Mouse (Mus musculus): ENCODE results near the gene Slco4a1. TPM values are rescaled to one million over a fixed set of nuclear protein-coding genes. Genes with fewer than 3 reads are reported as not detected.

Slco4a1 gene
- polyA plus RNA-seq, 1 experiment, result 18.6 TPM

GRCm38 (mm10) chr2:180468871-180469270 is 12.8 kb downstream of the Slco4a1 start:
- Histone ChIP-seq H3K27me3 (ENCODE audit: control insufficient read depth, insufficient read depth, low read length) (no peaks in the 10 kb centered on the region), H3K4me3 (replicated peaks; ENCODE audit: insufficient read depth, low read depth, low read length) (no peak overlapping the region), H3K27ac (ENCODE audit: insufficient read depth, low read length) (no peak overlapping the region), H3K4me1 (ENCODE audit: control insufficient read depth, insufficient read depth, low read length) (peaks cover 5% of the 10 kb centered on the region; the same call in 1 of the 2 replicates)
- WGBS, result 93% methylated on average over 8 of the region's 8 CpGs
- DNase-seq, result no peak
- TF ChIP-seq CTCF (IDR thresholded peaks at IDR 0.05; ENCODE audit: borderline replicate concordance, insufficient read depth, low read depth, low read length) (no peak), POLR2A (IDR thresholded peaks at IDR 0.05; ENCODE audit: borderline replicate concordance, insufficient read depth, low read length) (no peak)

GRCm38 (mm10) chr2:180469768-180470167 is 13.7 kb downstream of the Slco4a1 start:
- Histone ChIP-seq H3K4me1 (ENCODE audit: control insufficient read depth, insufficient read depth, low read length) (peaks cover 5% of the 10 kb centered on the region; the same call in 1 of the 2 replicates), H3K4me3 (replicated peaks; ENCODE audit: insufficient read depth, low read depth, low read length) (no peak overlapping the region), H3K27me3 (ENCODE audit: control insufficient read depth, insufficient read depth, low read length) (no peaks in the 10 kb centered on the region), H3K27ac (ENCODE audit: insufficient read depth, low read length) (no peak overlapping the region)
- WGBS, result 42% methylated on average over 9 of the region's 9 CpGs
- TF ChIP-seq CTCF (IDR thresholded peaks at IDR 0.05; ENCODE audit: borderline replicate concordance, insufficient read depth, low read depth, low read length) (no peak), POLR2A (IDR thresholded peaks at IDR 0.05; ENCODE audit: borderline replicate concordance, insufficient read depth, low read length) (no peak)
- no peak for DNase-seq

DNA sequence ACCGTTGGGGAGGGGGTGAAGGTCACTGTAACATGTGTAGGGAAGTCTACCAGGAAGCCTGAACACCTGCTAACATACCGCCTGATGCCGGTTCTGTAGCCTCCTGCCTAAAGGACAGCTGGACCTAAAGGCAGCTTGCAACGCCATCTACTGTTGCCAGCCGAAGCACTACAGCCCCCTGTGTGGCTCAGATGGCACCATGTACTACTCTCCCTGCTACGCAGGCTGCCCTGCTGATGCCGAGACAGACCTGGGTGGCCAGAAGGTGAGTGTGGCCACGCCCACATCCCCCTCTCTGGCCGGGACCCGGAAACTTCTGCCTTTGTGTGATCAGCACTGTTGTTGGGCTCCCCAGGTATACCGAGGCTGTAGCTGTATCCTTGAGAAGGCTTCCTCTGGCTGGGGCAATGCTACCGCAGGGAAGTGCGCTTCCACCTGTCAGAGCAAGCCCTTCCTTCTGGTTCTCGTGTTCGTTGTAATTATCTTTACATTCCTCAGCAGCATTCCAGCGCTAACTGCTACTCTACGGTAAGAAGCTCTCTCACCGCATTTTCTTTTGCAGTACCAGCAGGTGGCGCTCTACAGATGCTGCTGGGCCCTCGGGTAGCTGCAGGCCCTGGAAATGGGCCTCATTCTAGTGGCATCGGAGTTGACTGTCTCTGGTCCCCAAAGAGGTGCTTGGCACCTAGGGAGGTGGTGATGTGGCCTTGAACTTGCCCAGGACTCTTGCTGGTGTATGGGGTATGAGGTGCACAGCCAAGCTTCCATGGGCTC is 16.4 kb downstream of the Slco4a1 start:
- peaks cover 5% of the 10 kb centered on the region; the same call in 1 of the 2 replicates for H3K4me1 ChIP-seq (ENCODE audit: control insufficient read depth, insufficient read depth, low read length)
- H3K27me3 ChIP-seq (ENCODE audit: control insufficient read depth, insufficient read depth, low read length), result no peaks in the 10 kb centered on the region
- 13% methylated on average over 21 of the region's 21 CpGs for WGBS
- no peak overlapping the region for H3K27ac ChIP-seq (ENCODE audit: insufficient read depth, low read length)
- DNase-seq, result peak in 1 of 2 experiments; percentile 26
- TF ChIP-seq POLR2A (IDR thresholded peaks at IDR 0.05; ENCODE audit: borderline replicate concordance, insufficient read depth, low read length) (no peak), CTCF (IDR thresholded peaks at IDR 0.05; ENCODE audit: borderline replicate concordance, insufficient read depth, low read depth, low read length) (peak; percentile 64; the same call in 1 of the 2 replicates)
- H3K4me3 ChIP-seq (replicated peaks; ENCODE audit: insufficient read depth, low read depth, low read length), result no peak overlapping the region

- WGBS, result 47% methylated on average over 7 of the region's 7 CpGs
- H3K27me3 ChIP-seq (ENCODE audit: control insufficient read depth, insufficient read depth, low read length), result no peaks in the 10 kb centered on the region
- no peak overlapping the region for H3K27ac ChIP-seq (ENCODE audit: insufficient read depth, low read length)
- H3K4me3 ChIP-seq (replicated peaks; ENCODE audit: insufficient read depth, low read depth, low read length), result no peak overlapping the region
- TF ChIP-seq POLR2A (IDR thresholded peaks at IDR 0.05; ENCODE audit: borderline replicate concordance, insufficient read depth, low read length), result no peak
- TF ChIP-seq CTCF (IDR thresholded peaks at IDR 0.05; ENCODE audit: borderline replicate concordance, insufficient read depth, low read depth, low read length), result peak; percentile 48
- peaks cover 5% of the 10 kb centered on the region; the same call in 1 of the 2 replicates for H3K4me1 ChIP-seq (ENCODE audit: control insufficient read depth, insufficient read depth, low read length)
- peak; percentile 31 to 34 for DNase-seq
Observed at GRCm38 (mm10) chr2:180473080-180473440, 17.0 kb downstream of the Slco4a1 start.

GRCm38 (mm10) chr2:180474864-180475263 is 18.8 kb downstream of the Slco4a1 start:
- WGBS, result 84% methylated on average over 3 of the region's 3 CpGs
- Histone ChIP-seq H3K4me1 (ENCODE audit: control insufficient read depth, insufficient read depth, low read length) (peaks cover 2% of the 10 kb centered on the region; the same call in 1 of the 2 replicates), H3K27ac (ENCODE audit: insufficient read depth, low read length) (no peak overlapping the region), H3K27me3 (ENCODE audit: control insufficient read depth, insufficient read depth, low read length) (no peaks in the 10 kb centered on the region), H3K4me3 (replicated peaks; ENCODE audit: insufficient read depth, low read depth, low read length) (no peak overlapping the region)
- DNase-seq, result no peak
- TF ChIP-seq POLR2A (IDR thresholded peaks at IDR 0.05; ENCODE audit: borderline replicate concordance, insufficient read depth, low read length), result no peak
- TF ChIP-seq CTCF (IDR thresholded peaks at IDR 0.05; ENCODE audit: borderline replicate concordance, insufficient read depth, low read depth, low read length), result no peak

GRCm38 (mm10) chr2:180482274-180482673 is 26.2 kb downstream of the Slco4a1 start:
- TF ChIP-seq POLR2A (IDR thresholded peaks at IDR 0.05; ENCODE audit: borderline replicate concordance, insufficient read depth, low read length), result no peak
- TF ChIP-seq CTCF (IDR thresholded peaks at IDR 0.05; ENCODE audit: borderline replicate concordance, insufficient read depth, low read depth, low read length), result no peak
- 8% methylated on average over 16 of the region's 16 CpGs for WGBS
- H3K27ac ChIP-seq (ENCODE audit: insufficient read depth, low read length), result no peak overlapping the region

DNA sequence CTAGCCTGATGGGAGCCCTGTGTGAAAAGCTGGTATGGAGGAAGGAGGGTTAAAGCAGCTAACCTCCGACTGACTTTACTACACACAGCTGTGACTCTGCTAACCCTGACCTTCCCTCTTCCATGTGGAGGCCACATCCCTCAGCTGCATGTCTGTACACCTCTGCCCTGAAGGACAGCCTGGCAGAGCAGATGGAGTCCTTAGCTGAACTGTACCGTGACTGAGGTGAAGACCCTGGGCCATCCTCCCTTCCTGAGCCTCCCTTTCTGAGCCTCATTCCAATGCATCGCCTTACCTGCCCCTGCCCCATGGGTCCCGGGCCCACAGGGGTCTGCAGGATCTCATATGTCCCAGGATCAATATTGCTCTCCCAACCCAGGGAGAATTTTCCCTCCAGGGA is 28.8 kb downstream of the Slco4a1 start:
- no peaks in the 10 kb centered on the region for H3K27me3 ChIP-seq (ENCODE audit: control insufficient read depth, insufficient read depth, low read length)
- TF ChIP-seq CTCF (IDR thresholded peaks at IDR 0.05; ENCODE audit: borderline replicate concordance, insufficient read depth, low read depth, low read length) (no peak), POLR2A (IDR thresholded peaks at IDR 0.05; ENCODE audit: borderline replicate concordance, insufficient read depth, low read length) (no peak)
- DNase-seq, result no peak
- H3K27ac ChIP-seq (ENCODE audit: insufficient read depth, low read length), result no peak overlapping the region
- no peak overlapping the region for H3K4me3 ChIP-seq (replicated peaks; ENCODE audit: insufficient read depth, low read depth, low read length)
- 74% methylated on average over 4 of the region's 4 CpGs for WGBS
- peaks cover 3% of the 10 kb centered on the region; the same call in 1 of the 2 replicates for H3K4me1 ChIP-seq (ENCODE audit: control insufficient read depth, insufficient read depth, low read length)

More at GRCm38 (mm10) chr2:180482274-180482673, 26.2 kb downstream of the Slco4a1 start:
- Histone ChIP-seq H3K4me1 (ENCODE audit: control insufficient read depth, insufficient read depth, low read length) (no peaks in the 10 kb centered on the region), H3K27me3 (ENCODE audit: control insufficient read depth, insufficient read depth, low read length) (no peaks in the 10 kb centered on the region), H3K4me3 (replicated peaks; ENCODE audit: insufficient read depth, low read depth, low read length) (no peak overlapping the region)
- DNase-seq, result no peak

DNA sequence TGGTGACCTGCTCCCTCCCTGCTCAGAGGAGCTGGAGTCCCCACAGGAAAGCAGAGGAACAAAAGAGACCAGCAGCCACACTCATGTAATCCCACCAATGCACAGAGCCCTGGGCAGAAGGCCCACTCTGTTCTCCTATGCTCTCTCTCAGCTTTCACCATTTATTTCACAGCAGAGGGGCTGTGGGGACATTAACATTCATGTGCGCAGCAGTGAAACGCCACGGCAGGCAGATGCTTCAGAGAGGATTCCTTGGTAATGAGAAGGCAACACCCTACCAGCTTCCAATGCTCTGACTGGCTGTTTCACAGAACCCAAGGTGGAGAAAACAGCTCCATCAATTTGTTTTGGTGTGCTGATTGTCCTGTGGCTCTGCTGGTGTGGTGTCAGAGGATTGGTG is 29.3 kb downstream of the Slco4a1 start:
- WGBS, result 61% methylated on average over 3 of the region's 3 CpGs
- H3K27me3 ChIP-seq (ENCODE audit: control insufficient read depth, insufficient read depth, low read length), result no peaks in the 10 kb centered on the region
- peaks cover 3% of the 10 kb centered on the region; the same call in 1 of the 2 replicates for H3K4me1 ChIP-seq (ENCODE audit: control insufficient read depth, insufficient read depth, low read length)
- TF ChIP-seq CTCF (IDR thresholded peaks at IDR 0.05; ENCODE audit: borderline replicate concordance, insufficient read depth, low read depth, low read length), result no peak
- no peak overlapping the region for H3K4me3 ChIP-seq (replicated peaks; ENCODE audit: insufficient read depth, low read depth, low read length)
- no peak overlapping the region for H3K27ac ChIP-seq (ENCODE audit: insufficient read depth, low read length)
- no peak for DNase-seq
